Mouse (Mus musculus): ENCODE measurements at regions not wholly inside any gene's neighbourhood (a gene's known extent, or its start where the extent isn't known, plus 50 kb on each side); places are given as distances from the start of the nearest gene placed in this dataset.
"Not testable (repeated sequence)": the region's sequence is repeated elsewhere in the genome, so short reads cannot be mapped to it uniquely, and the experiment has no call there.

DNA sequence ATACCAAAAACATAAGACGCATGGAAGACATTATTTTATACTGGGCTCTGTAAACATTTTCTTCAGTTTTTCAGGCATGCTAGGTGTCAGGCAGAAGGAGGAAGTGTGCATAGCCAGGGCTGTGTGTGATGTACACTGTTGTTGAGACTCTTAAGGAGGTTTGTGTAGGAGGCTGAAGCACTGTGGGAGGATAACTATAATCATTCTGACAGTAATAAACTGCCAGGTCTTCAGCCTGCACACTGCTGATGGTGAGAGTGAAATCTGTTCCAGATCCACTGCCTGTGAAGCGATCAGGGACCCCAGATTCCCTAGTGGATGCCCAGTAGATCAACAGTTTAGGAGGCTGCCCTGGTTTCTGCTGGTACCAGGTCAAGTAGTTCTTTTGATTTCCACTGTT lies 451.3 kb downstream of the Rpia start:
- TF ChIP-seq EP300 (IDR thresholded peaks at IDR 0.05; ENCODE audit: low read length); USF1 (IDR thresholded peaks at IDR 0.05; ENCODE audit: low read depth, low read length); CTCF (conservative IDR thresholded peaks at IDR 0.05 in 1 of 2, IDR thresholded peaks at IDR 0.05 in 1 of 2; ENCODE audit: low read depth in 2 of 2, low read length in 2 of 2); RCOR1 (conservative IDR thresholded peaks at IDR 0.05; ENCODE audit: low read depth, low read length); E2F4 (IDR thresholded peaks at IDR 0.05; ENCODE audit: insufficient replicate concordance, low read depth, low read length); MAZ (IDR thresholded peaks at IDR 0.05; ENCODE audit: low read depth, low read length): not testable (repeated sequence)
